Mouse (Mus musculus) embryonic fibroblast, embryonic 13.5 days (primary cell): ENCODE results near the gene Sowaha.

Experiments used
- CTCF ChIP-seq: IDR thresholded peaks from 2 replicates; pipeline ENCODE4 v1.5.1; 2011; ENCODE audit warnings: mild to moderate bottlenecking, control low read depth, low read length, moderate library complexity, borderline replicate concordance; ENCODE audit not compliant: insufficient read depth
- POLR2A ChIP-seq: IDR thresholded peaks from 2 replicates; pipeline ENCODE4 v1.6.1; 2011; ENCODE audit warnings: low read depth, mild to moderate bottlenecking, control low read depth, low read length, moderate library complexity

DNA sequence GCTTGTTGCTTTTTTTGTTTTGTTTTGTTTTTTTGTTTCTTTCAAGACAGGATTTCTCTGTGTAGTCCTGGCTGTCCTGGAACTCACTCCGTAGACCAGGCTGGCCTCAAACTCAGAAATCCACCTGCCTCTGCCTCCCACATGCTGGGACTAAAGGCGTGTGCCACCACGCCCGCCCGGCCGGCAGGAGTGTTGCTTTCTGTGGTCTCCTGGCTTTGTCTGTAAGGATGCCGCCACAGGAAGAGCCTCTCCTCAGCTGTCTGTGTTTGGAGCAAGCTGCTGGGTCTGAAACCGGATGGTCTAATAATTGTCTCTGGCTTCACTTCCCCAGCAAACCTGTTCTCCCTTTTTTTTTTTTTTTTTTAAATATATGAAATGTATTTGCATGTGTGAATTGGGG, 44.6 kb downstream of the Sowaha start:
- TF ChIP-seq CTCF, result no peak
- no peak for TF ChIP-seq POLR2A
